Mouse (Mus musculus) spleen, postnatal 36 days (tissue): Measurements from ENCODE around the gene Ggcx.
"Not testable (repeated sequence)": the region's sequence is repeated elsewhere in the genome, so short reads cannot be mapped to it uniquely, and the experiment has no call there.

ENCODE experiments used
- DNase-seq, 2 experiments: peaks; one replicate each; pipeline ENCODE4 v3.0.0; 2022; ENCODE audit warnings: low spot score in 2 of 2, mixed read lengths in 1 of 2

Gene Ggcx

GRCm38 (mm10) chr6:72429061-72429842 lies 15.1 kb downstream of the Ggcx start:
- no peak for DNase-seq

GRCm38 (mm10) chr6:72430989-72431921 lies 17.1 kb downstream of the Ggcx start:
- no peak for DNase-seq

GRCm38 (mm10) chr6:72432153-72432552 lies 18.0 kb downstream of the Ggcx start:
- DNase-seq = no peak

- DNase-seq = no peak
These were observed 24.1 kb downstream of the Ggcx start for GRCm38 (mm10) chr6:72438226-72438625.

- DNase-seq = peak; percentile 87 to 90
These were observed 24.8 kb downstream of the Ggcx start for GRCm38 (mm10) chr6:72438862-72439354.

- peak; percentile 90 to 92 for DNase-seq
These were observed 25.5 kb downstream of the Ggcx start, which contains the start of gene Mat2a for GRCm38 (mm10) chr6:72439355-72440185. Mat2a (minus strand) TSS chr6:72439558.

- DNase-seq = no peak
These were observed 26.3 kb downstream of the Ggcx start for GRCm38 (mm10) chr6:72440186-72440990.

- DNase-seq = no peak
These were observed 29.0 kb downstream of the Ggcx start for GRCm38 (mm10) chr6:72442921-72443604.

- no peak for DNase-seq
These were observed 30.9 kb downstream of the Ggcx start for GRCm38 (mm10) chr6:72445011-72445410.

GRCm38 (mm10) chr6:72447487-72447886 lies 33.4 kb downstream of the Ggcx start:
- DNase-seq = no peak

GRCm38 (mm10) chr6:72451778-72452177 lies 37.7 kb downstream of the Ggcx start:
- DNase-seq = not testable (repeated sequence)

GRCm38 (mm10) chr6:72452329-72452728 lies 38.2 kb downstream of the Ggcx start:
- DNase-seq = no peak

- no peak for DNase-seq
These were observed 39.5 kb downstream of the Ggcx start for GRCm38 (mm10) chr6:72453578-72453977.

GRCm38 (mm10) chr6:72454072-72454746 lies 40.1 kb downstream of the Ggcx start:
- DNase-seq = peak; percentile 21 to 32

- DNase-seq = no peak
These were observed 40.8 kb downstream of the Ggcx start for GRCm38 (mm10) chr6:72454833-72455373.

- no peak for DNase-seq
These were observed 42.5 kb downstream of the Ggcx start for GRCm38 (mm10) chr6:72456567-72456966.

GRCm38 (mm10) chr6:72458418-72458817 lies 44.3 kb downstream of the Ggcx start:
- DNase-seq = no peak

- no peak for DNase-seq
These were observed 44.8 kb downstream of the Ggcx start for GRCm38 (mm10) chr6:72458921-72459320.
